Mouse (Mus musculus): ENCODE results near the gene Scml2.
"Not testable (repeated sequence)": the region's sequence is repeated elsewhere in the genome, so short reads cannot be mapped to it uniquely, and the experiment has no call there.

The Scml2 gene

DNA sequence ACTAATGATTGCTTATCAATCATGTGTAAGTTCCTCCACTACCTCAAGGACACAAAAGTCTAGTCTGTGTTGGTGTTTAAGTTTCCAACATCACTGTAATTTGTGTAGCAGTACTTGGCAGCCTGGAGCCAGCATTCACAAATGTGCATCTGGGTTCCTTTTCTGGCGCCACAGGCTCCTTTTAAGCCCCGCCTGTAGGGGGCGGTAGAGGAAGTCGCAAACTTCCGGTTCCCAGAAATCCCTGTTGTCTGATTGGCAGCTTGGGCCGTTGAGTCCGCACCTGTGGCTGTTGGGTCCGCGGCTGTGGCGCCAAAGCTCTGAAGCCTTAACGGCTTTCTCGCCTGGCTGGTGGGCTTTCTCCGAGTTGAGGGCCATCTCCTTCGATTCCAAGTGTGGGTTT, at the start of gene Scml2:
Gene Scml2 (plus strand): TSS at position 301 of the 400 bp plus-strand sequence.
- not testable (repeated sequence) for DNase-seq (ENCODE audit: low read depth, low spot score)

DNA sequence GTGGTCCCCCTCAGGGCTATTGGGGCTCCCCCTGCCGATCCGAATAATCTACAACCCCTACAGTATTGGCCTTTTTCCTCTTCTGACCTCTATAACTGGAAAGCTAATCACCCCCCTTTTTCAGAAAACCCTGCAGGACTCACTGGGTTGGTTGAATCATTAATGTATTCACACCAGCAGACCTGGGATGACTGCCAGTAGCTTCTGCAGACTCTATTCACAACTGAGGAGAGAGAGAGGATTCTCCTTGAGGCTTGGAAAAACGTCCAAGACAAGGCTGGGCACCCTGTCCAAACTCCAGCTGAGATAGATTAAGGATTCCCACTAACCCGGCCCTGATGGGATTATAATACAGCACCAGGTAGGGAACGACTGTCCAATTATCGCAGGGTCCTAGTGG, 41.4 kb upstream of the Scml2 start:
- DNase-seq (ENCODE audit: low read depth, low spot score) = not testable (repeated sequence)

DNA sequence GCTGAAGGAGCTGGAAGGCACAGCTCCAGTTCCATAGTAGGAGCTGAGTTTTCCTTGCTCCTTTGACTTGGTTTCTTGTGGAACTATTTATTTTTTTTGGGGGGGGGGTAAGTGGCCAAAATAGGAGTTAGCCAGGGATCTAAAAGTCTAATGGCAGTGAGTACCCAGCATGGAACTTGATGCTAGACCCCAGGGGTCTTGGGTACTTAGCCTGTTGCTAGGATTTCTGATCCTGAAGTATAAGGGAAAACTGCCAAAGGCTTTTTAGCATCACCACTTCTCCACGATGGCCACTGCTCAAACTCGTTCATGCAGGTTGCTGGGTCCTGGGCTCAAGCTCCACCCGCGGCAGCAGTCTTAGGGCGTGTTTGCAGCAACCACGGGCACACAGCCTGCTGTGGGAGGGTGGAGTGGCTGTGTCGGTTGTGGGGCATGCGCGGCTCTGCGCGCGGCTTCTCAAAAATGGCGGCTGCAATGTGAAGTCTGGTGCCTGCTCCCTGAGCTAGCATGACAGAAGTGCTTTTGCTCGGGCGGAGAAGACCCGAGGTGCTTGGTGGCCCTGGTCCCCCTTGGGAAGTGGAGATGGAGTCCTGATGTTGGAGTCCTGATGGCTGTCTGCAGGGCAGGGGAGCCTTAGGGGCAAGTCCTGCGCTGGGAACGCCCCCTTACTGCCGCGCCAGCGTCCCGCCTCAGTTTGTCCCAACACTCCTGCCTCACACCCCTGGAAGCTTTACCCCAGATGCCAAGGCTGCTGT, 45.5 kb downstream of the Scml2 start:
- peak; percentile 50 for DNase-seq (ENCODE audit: low read depth, low spot score)

DNA sequence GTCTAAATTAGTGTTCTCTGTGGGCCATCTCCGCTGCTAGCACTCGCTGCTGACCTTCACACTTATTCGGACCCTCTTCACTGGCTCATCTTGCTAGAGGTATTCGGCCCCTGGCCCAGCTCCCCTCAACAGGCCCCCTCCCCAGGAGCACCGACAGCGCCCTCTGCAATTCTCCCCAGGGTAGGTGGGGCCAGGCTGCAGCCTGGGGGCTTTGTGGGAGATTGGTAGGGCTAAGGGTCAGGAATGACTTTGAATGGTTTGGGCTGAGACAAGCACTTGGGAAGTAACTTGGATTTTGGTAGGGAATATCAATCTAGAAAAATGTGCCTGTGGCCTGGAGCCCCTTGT, 46.0 kb downstream of the Scml2 start:
- peak; percentile 4 for DNase-seq (ENCODE audit: low read depth, low spot score)

DNA sequence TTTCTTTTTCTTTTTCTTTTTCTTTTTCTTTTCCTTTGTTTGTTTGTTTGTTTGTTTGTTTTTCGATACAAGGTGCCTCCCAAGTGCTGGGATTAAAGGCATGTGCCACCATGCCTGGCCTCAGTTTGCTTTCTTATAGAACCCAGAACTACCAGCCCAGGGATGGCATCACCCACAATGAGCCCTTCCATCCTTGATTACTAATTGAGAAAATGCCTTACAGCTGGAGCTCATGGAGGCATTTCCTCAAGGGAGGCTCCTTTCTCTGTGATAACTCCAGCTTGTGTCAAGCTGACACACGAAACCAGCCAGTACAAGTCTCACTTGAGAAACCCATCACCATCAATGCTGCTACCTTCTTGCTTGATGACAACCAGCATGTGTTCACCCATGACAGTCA, 170.2 kb downstream of the Scml2 start, which contains the start of gene Gm15262:
Gene Gm15262 (plus strand): TSS at position 301 of the 400 bp plus-strand sequence.
- not testable (repeated sequence) for DNase-seq (ENCODE audit: low read depth, low spot score)

Measured in mesoderm, embryonic 11.5 days (tissue).